Mouse (Mus musculus) brown adipose tissue, adult 24 weeks (tissue): ENCODE measurements around the gene Hnrnph1. TPM values are rescaled to one million over a fixed set of nuclear protein-coding genes. Genes with fewer than 3 reads are reported as not detected.

Experiments used
- H3K27ac ChIP-seq: fragments of 200-500 bp; replicated peaks from 2 replicates; pipeline ENCODE4 v1.5.1; 2012; ENCODE audit warnings: low read depth, mild to moderate bottlenecking, low read length
- H3K4me1 ChIP-seq: fragments of 200-500 bp; 2 replicates; pipeline ENCODE4 v1.6.1; 2012; ENCODE audit warnings: low read length, mixed read lengths; ENCODE audit not compliant: control insufficient read depth, insufficient read depth, insufficient read length
- H3K4me3 ChIP-seq: fragments of 200-500 bp; 2 replicates; pipeline ENCODE4 v1.5.1; 2012; ENCODE audit warnings: low read depth, mild to moderate bottlenecking, low read length, moderate library complexity; ENCODE audit not compliant: insufficient read depth
- polyA plus RNA-seq: library from polyadenylated mRNA; stranded (reverse); fragments of >200 nt; gene quantifications from 2 replicates; pipeline ENCODE4 v1.2.4, GENCODE M21; 2012; ENCODE audit not compliant: missing spikeins, insufficient read depth, insufficient read length

Gene Hnrnph1
- polyA plus RNA-seq, 1 experiment = 115 TPM

- Histone ChIP-seq H3K4me3 (no peak overlapping the region), H3K4me1 (no peaks in the 10 kb centered on the region), H3K27ac (no peak overlapping the region)
Measured at GRCm38 (mm10) chr11:50364548-50364947, 12.2 kb upstream of the Hnrnph1 start.

GRCm38 (mm10) chr11:50365322-50365721, 11.5 kb upstream of the Hnrnph1 start:
- Histone ChIP-seq H3K4me1 (no peaks in the 10 kb centered on the region), H3K4me3 (no peak overlapping the region), H3K27ac (no peak overlapping the region)

- peaks cover 3% of the 10 kb centered on the region; the same call in 1 of the 2 replicates for H3K4me1 ChIP-seq
- no peak overlapping the region for H3K27ac ChIP-seq
Measured at GRCm38 (mm10) chr11:50367531-50367930, 9.3 kb upstream of the Hnrnph1 start.

GRCm38 (mm10) chr11:50369360-50369911, 7.4 kb upstream of the Hnrnph1 start:
- Histone ChIP-seq H3K27ac (no peak overlapping the region), H3K4me3 (no peak overlapping the region), H3K4me1 (peaks cover 3% of the 10 kb centered on the region; the same call in 1 of the 2 replicates)

More at GRCm38 (mm10) chr11:50367531-50367930, 9.3 kb upstream of the Hnrnph1 start:
- H3K4me3 ChIP-seq = no peak overlapping the region

GRCm38 (mm10) chr11:50370969-50371368, 5.8 kb upstream of the Hnrnph1 start:
- Histone ChIP-seq H3K4me1 (peaks cover 3% of the 10 kb centered on the region; the same call in 1 of the 2 replicates), H3K27ac (no peak overlapping the region), H3K4me3 (peak overlapping the region; percentile 83)

GRCm38 (mm10) chr11:50371399-50371841, 5.4 kb upstream of the Hnrnph1 start:
- Histone ChIP-seq H3K4me1 (peaks cover 3% of the 10 kb centered on the region; the same call in 1 of the 2 replicates), H3K27ac (no peak overlapping the region), H3K4me3 (peak overlapping the region; percentile 83)

GRCm38 (mm10) chr11:50371911-50372310, 4.9 kb upstream of the Hnrnph1 start:
- Histone ChIP-seq H3K4me3 (no peak overlapping the region), H3K4me1 (peaks cover 3% of the 10 kb centered on the region; the same call in 1 of the 2 replicates), H3K27ac (no peak overlapping the region)

- Histone ChIP-seq H3K4me1 (peaks cover 3% of the 10 kb centered on the region; the same call in 1 of the 2 replicates), H3K4me3 (no peak overlapping the region), H3K27ac (no peak overlapping the region)
Measured at GRCm38 (mm10) chr11:50373086-50373485, 3.7 kb upstream of the Hnrnph1 start.

GRCm38 (mm10) chr11:50373621-50374020, 3.2 kb upstream of the Hnrnph1 start:
- Histone ChIP-seq H3K27ac (no peak overlapping the region), H3K4me3 (no peak overlapping the region), H3K4me1 (peaks cover 3% of the 10 kb centered on the region; the same call in 1 of the 2 replicates)

- Histone ChIP-seq H3K27ac (no peak overlapping the region), H3K4me1 (peaks cover 3% of the 10 kb centered on the region; the same call in 1 of the 2 replicates), H3K4me3 (no peak overlapping the region)
Measured at GRCm38 (mm10) chr11:50374286-50375015, 2.3 kb upstream of the Hnrnph1 start.

GRCm38 (mm10) chr11:50375421-50375820, 1.4 kb upstream of the Hnrnph1 start:
- H3K4me1 ChIP-seq = peaks cover 6% of the 10 kb centered on the region
- no peak overlapping the region for H3K4me3 ChIP-seq
- no peak overlapping the region for H3K27ac ChIP-seq

- Histone ChIP-seq H3K27ac (no peak overlapping the region), H3K4me1 (peaks cover 7% of the 10 kb centered on the region), H3K4me3 (peak overlapping the region; percentile 82)
Measured at GRCm38 (mm10) chr11:50376156-50376790, 517 bp upstream of the Hnrnph1 start.

GRCm38 (mm10) chr11:50377892-50378684, 1.3 kb downstream of the Hnrnph1 start:
- Histone ChIP-seq H3K4me3 (peak overlapping the region; percentile 87), H3K27ac (peak overlapping the region; percentile 95), H3K4me1 (peaks cover 6% of the 10 kb centered on the region; the same call in 1 of the 2 replicates)

GRCm38 (mm10) chr11:50379023-50379752, 2.4 kb downstream of the Hnrnph1 start:
- Histone ChIP-seq H3K4me1 (peaks cover 6% of the 10 kb centered on the region; the same call in 1 of the 2 replicates), H3K27ac (no peak overlapping the region)

More at GRCm38 (mm10) chr11:50379023-50379752, 2.4 kb downstream of the Hnrnph1 start:
- peak overlapping the region; percentile 87 for H3K4me3 ChIP-seq
